Mouse (Mus musculus): ENCODE results near the gene Hmgb3.

Hmgb3 gene

GRCm38 (mm10) chrX:71589181-71589580 lies 33.5 kb downstream of the Hmgb3 start:
- in situ Hi-C loops (cut with MboI): no loop called here

- in situ Hi-C loops (cut with MboI): loop anchor here (10.0 kb wide), 1 partner anchor 176 kb away; no protein-coding TSS in a partner anchor
Observed at GRCm38 (mm10) chrX:71601052-71601611, 45.4 kb downstream of the Hmgb3 start.

Measured in mature B cell (primary cell).